9 mouse cellular contexts compared by ENCODE assay signal in the genomic region with DNA sequence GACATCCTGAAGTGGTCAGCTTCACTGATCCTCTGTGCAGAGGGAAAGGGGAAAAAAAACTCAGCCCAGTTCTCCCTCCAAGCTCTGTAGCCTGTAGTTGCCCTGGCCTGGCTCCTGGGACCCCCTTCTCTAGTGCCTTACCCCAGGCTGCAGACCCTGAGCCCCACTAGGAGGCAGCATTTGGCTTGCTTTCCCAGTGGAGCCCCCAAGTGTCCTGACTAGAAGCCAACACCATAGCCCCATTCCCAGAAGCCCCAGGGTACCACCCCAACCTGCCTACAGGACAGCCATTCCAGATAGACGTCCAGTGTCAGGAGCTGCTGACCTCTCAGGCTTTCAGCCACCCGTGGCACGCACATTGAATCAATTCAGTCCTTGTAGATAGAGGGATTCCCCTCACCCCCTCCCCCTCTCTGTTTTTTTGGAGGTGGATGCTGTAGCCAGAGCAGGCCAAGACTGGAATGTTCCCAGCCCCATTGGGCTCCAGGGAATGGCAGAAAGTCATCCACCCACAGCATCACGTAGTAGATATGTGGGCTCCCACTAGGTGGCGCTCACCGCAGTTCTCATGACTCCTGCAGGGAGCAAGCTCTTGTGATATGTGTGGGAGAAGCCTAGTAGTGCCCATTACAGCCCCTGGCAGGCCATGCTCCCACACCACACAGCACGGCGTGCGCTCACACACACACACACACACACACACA. TPM values are rescaled to one million over a fixed set of nuclear protein-coding genes. Genes with fewer than 3 reads are reported as not detected.
DNase-seq lines count a peak whose midpoint lies in the region; ATAC-seq lines count a peak whose summit lies in the region.
"Had no signal": no experiment of that assay in that cellular context is flagged by ENCODE, and none has a peak within 500 bp of the region (broad histone marks: within the 10 kb centered on the region; RNA-seq: fewer than 3 reads in every experiment).

No protein-coding gene starts in this region.

- no peaks in the 10 kb centered on the region for H3K27me3 ChIP-seq in kidney, embryonic 16.5 days (ENCODE audit: insufficient read depth, low read length)
- H3K27me3 ChIP-seq in liver, embryonic 13.5 days = no peaks in the 10 kb centered on the region
- H3K27me3 ChIP-seq in neural tube, embryonic 12.5 days (replicated peaks) = no peaks in the 10 kb centered on the region

- no peaks in the 10 kb centered on the region for H3K4me1 ChIP-seq in kidney, embryonic 16.5 days (ENCODE audit: insufficient read depth, low read length)
- peaks cover 5% of the 10 kb centered on the region for H3K4me1 ChIP-seq in liver, embryonic 13.5 days (replicated peaks)
- H3K4me1 ChIP-seq in neural tube, embryonic 12.5 days = no peaks in the 10 kb centered on the region

- no peak overlapping the region for H3K4me2 ChIP-seq in kidney, embryonic 16.5 days (replicated peaks; ENCODE audit: low read depth, low read length)
- no peak overlapping the region for H3K4me2 ChIP-seq in liver, embryonic 13.5 days
- no peak overlapping the region for H3K4me2 ChIP-seq in neural tube, embryonic 12.5 days (replicated peaks)

- no peak overlapping the region for H3K9ac ChIP-seq in kidney, embryonic 16.5 days (replicated peaks; ENCODE audit: low read length)
- H3K9ac ChIP-seq in liver, embryonic 13.5 days = no peak overlapping the region
- H3K9ac ChIP-seq in neural tube, embryonic 12.5 days = no peak overlapping the region

- H3K4me3 ChIP-seq in kidney, embryonic 16.5 days (ENCODE audit: low read length) = no peak overlapping the region
- no peak overlapping the region for H3K4me3 ChIP-seq in liver, embryonic 13.5 days (replicated peaks)
- no peak overlapping the region for H3K4me3 ChIP-seq in neural tube, embryonic 12.5 days
- H3K4me3 ChIP-seq: erythroblast, embryonic 14.5 days had no signal

- H3K27ac ChIP-seq in kidney, embryonic 16.5 days (ENCODE audit: low read length) = no peak overlapping the region
- H3K27ac ChIP-seq in liver, embryonic 13.5 days = no peak overlapping the region
- H3K27ac ChIP-seq in neural tube, embryonic 12.5 days = no peak overlapping the region

- peak; percentile 65 for DNase-seq in A20 (ENCODE audit: low read depth, low spot score)
- DNase-seq in adrenal gland, postnatal 10 days = peak; percentile 89
- DNase-seq in embryo, embryonic 9.5 days (ENCODE audit: extremely low spot score) = peak; percentile 64
- DNase-seq in gastrocnemius, postnatal 4 days (ENCODE audit: low spot score in 2 of 2) = peak; percentile 73 to 89
- peak; percentile 48 for DNase-seq in liver, embryonic 13.5 days
- DNase-seq in thymus, adult 18-20 months = peak; percentile 31 to 34

- peak; percentile 20; the same call in 1 of the 2 replicates for ATAC-seq in kidney, embryonic 16.5 days (ENCODE audit: low FRiP score, low TSS enrichment)
- 0 out of 2 replicates have a peak, but pooled peaks have one; percentile 28 for ATAC-seq in liver, embryonic 13.5 days (ENCODE audit: low read depth)
- peak; percentile 61; the same call in 1 of the 2 replicates for ATAC-seq in neural tube, embryonic 12.5 days (ENCODE audit: low FRiP score, low read depth)

- H3K36me3 ChIP-seq in kidney, embryonic 16.5 days (ENCODE audit: insufficient read depth, low read length) = peaks cover 40% of the 10 kb centered on the region
- peaks cover 33% of the 10 kb centered on the region for H3K36me3 ChIP-seq in liver, embryonic 13.5 days
- peaks cover 27% of the 10 kb centered on the region for H3K36me3 ChIP-seq in neural tube, embryonic 12.5 days

- 70% methylated on average over 9 of the region's 9 CpGs for WGBS in kidney, embryonic 16.5 days
- 45% methylated on average over 6 of the region's 9 CpGs for WGBS in liver, embryonic 13.5 days (ENCODE audit: insufficient replicate concordance)
- 72% methylated on average over 9 of the region's 9 CpGs for WGBS in neural tube, embryonic 12.5 days

- H3K9me3 ChIP-seq in kidney, embryonic 16.5 days (ENCODE audit: low read length) = peaks cover 6% of the 10 kb centered on the region
- no peaks in the 10 kb centered on the region for H3K9me3 ChIP-seq in liver, embryonic 13.5 days (replicated peaks)
- H3K9me3 ChIP-seq in neural tube, embryonic 12.5 days = peaks cover 7% of the 10 kb centered on the region; the same call in 1 of the 2 replicates

RNA-seq across cellular contexts. Expression of gene Eif4g3, which starts 28.8 kb away (rescaled TPM):
- 10 to 100 TPM; 72.1 to 93.7 TPM for total RNA-seq in adrenal gland, postnatal 10 days (2021)
- total RNA-seq in gastrocnemius, postnatal 4 days (2021) = 100 to 1,000 TPM in 1 of 2 experiments, 10 to 100 TPM in 1; 90.3 to 107 TPM
- polyA plus RNA-seq in kidney, embryonic 16.5 days (2015; fragmentation: Nextera tagmentation; extraction: Ambion mirVana) = 32.9 and 39.3 TPM in 2 replicates
- polyA plus RNA-seq in liver, embryonic 13.5 days (2015; fragmentation: Nextera tagmentation; extraction: Ambion mirVana) = 7.3 and 7.9 TPM in 2 replicates
- 60.4 and 60.5 TPM in 2 replicates for polyA plus RNA-seq in neural tube, embryonic 12.5 days (2016; fragmentation: Nextera tagmentation; extraction: Ambion mirVana)

Comparison
In these comparisons a context has a peak if more than half of its experiments do, and no peak if none do; other contexts are left out.
1. DNase-seq: peak in every context shown above with its lines; median percentile 89 in adrenal gland, postnatal 10 days; 81 in gastrocnemius, postnatal 4 days; 65 in A20; 64 in embryo, embryonic 9.5 days; 48 in liver, embryonic 13.5 days; 32 in thymus, adult 18-20 months.